Mouse (Mus musculus): ENCODE measurements at regions not wholly inside any gene's neighbourhood (a gene's known extent, or its start where the extent isn't known, plus 50 kb on each side); places are given as distances from the start of the nearest gene placed in this dataset.

- H3K27me3 ChIP-seq (ENCODE audit: insufficient read depth, low read length) = no peaks in the 10 kb centered on the region
- no peak overlapping the region for H3K9ac ChIP-seq (ENCODE audit: low read depth, low read length)
- H3K4me3 ChIP-seq (replicated peaks; ENCODE audit: low read depth, low read length) = no peak overlapping the region
- H3K36me3 ChIP-seq (ENCODE audit: insufficient read depth, low read length) = no peaks in the 10 kb centered on the region
- peak; percentile 87 for DNase-seq (ENCODE audit: low spot score)
- no peak overlapping the region for H3K27ac ChIP-seq
- no peaks in the 10 kb centered on the region for H3K9me3 ChIP-seq (replicated peaks; ENCODE audit: low read length)
- H3K4me1 ChIP-seq (replicated peaks; ENCODE audit: insufficient read depth, low read length) = no peaks in the 10 kb centered on the region
- peak; percentile 21; the same call in 1 of the 2 replicates for ATAC-seq (replicated peaks; ENCODE audit: low FRiP score, low read depth)
- peak; percentile 90 for TF ChIP-seq CTCF (IDR thresholded peaks at IDR 0.05; ENCODE audit: low read depth)
- WGBS = 7% methylated on average over 10 of the region's 10 CpGs
- H3K4me2 ChIP-seq (ENCODE audit: low read length) = no peak overlapping the region
These were observed 119.8 kb downstream of the Gm9195 start for GRCm38 (mm10) chr14:72371702-72372277.

GRCm38 (mm10) chr14:72360829-72361520 lies 130.7 kb downstream of the Gm9195 start:
- Histone ChIP-seq H3K4me1 (replicated peaks; ENCODE audit: insufficient read depth, low read length) (no peaks in the 10 kb centered on the region), H3K27ac (no peak overlapping the region), H3K4me3 (replicated peaks; ENCODE audit: low read depth, low read length) (no peak overlapping the region), H3K27me3 (ENCODE audit: insufficient read depth, low read length) (no peaks in the 10 kb centered on the region), H3K9me3 (replicated peaks; ENCODE audit: low read length) (no peaks in the 10 kb centered on the region), H3K36me3 (ENCODE audit: insufficient read depth, low read length) (no peaks in the 10 kb centered on the region), H3K4me2 (ENCODE audit: low read length) (no peak overlapping the region), H3K9ac (ENCODE audit: low read depth, low read length) (no peak overlapping the region)
- ATAC-seq (replicated peaks; ENCODE audit: low FRiP score, low read depth) (no peak), DNase-seq (ENCODE audit: low spot score) (no peak)
- 81% methylated on average over 4 of the region's 4 CpGs for WGBS
- TF ChIP-seq CTCF (IDR thresholded peaks at IDR 0.05; ENCODE audit: low read depth) = no peak

GRCm38 (mm10) chr14:72360181-72360580 lies 131.5 kb downstream of the Gm9195 start:
- Histone ChIP-seq H3K27me3 (ENCODE audit: insufficient read depth, low read length) (no peaks in the 10 kb centered on the region), H3K9ac (ENCODE audit: low read depth, low read length) (no peak overlapping the region), H3K9me3 (replicated peaks; ENCODE audit: low read length) (no peaks in the 10 kb centered on the region), H3K4me1 (replicated peaks; ENCODE audit: insufficient read depth, low read length) (no peaks in the 10 kb centered on the region), H3K36me3 (ENCODE audit: insufficient read depth, low read length) (no peaks in the 10 kb centered on the region), H3K4me2 (ENCODE audit: low read length) (no peak overlapping the region), H3K27ac (no peak overlapping the region), H3K4me3 (replicated peaks; ENCODE audit: low read depth, low read length) (no peak overlapping the region)
- DNase-seq (ENCODE audit: low spot score) (no peak), ATAC-seq (replicated peaks; ENCODE audit: low FRiP score, low read depth) (no peak)
- 82% methylated on average over 7 of the region's 7 CpGs for WGBS
- no peak for TF ChIP-seq CTCF (IDR thresholded peaks at IDR 0.05; ENCODE audit: low read depth)

GRCm38 (mm10) chr14:72357915-72358314 lies 133.7 kb downstream of the Gm9195 start:
- ATAC-seq (replicated peaks; ENCODE audit: low FRiP score, low read depth) = no peak

DNA sequence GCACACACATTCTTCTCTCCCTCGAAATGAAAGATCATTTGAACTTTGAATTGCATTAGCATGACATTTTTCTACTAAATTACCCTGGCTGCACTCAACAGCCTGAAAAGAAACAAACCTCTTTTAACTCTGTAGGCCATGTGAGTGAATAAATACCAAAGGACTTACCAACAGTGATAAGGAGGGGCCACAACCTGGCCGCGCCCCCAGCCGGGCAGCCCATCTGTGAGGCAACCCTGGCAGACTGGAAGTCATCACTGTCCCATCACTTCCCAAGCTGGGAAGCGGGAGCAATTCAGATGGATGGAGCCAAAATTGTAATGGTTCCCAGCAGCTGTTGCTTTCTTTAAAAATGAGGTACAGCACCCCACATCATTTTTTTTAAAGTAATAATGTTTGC lies 149.5 kb downstream of the Gm9195 start:
- no peak for TF ChIP-seq CTCF (IDR thresholded peaks at IDR 0.05; ENCODE audit: low read depth)
- H3K4me1 ChIP-seq (replicated peaks; ENCODE audit: insufficient read depth, low read length) = no peaks in the 10 kb centered on the region
- no peak for ATAC-seq (replicated peaks; ENCODE audit: low FRiP score, low read depth)
- no peak overlapping the region for H3K27ac ChIP-seq
- H3K4me2 ChIP-seq (ENCODE audit: low read length) = no peak overlapping the region
- DNase-seq (ENCODE audit: low spot score) = peak; percentile 47
- H3K9ac ChIP-seq (ENCODE audit: low read depth, low read length) = no peak overlapping the region
- H3K9me3 ChIP-seq (replicated peaks; ENCODE audit: low read length) = no peaks in the 10 kb centered on the region
- 58% methylated on average over 5 of the region's 5 CpGs for WGBS
- no peak overlapping the region for H3K4me3 ChIP-seq (replicated peaks; ENCODE audit: low read depth, low read length)
- H3K36me3 ChIP-seq (ENCODE audit: insufficient read depth, low read length) = no peaks in the 10 kb centered on the region
- H3K27me3 ChIP-seq (ENCODE audit: insufficient read depth, low read length) = no peaks in the 10 kb centered on the region

More at GRCm38 (mm10) chr14:72357915-72358314, 133.7 kb downstream of the Gm9195 start:
- 83% methylated on average over 3 of the region's 3 CpGs for WGBS
- Histone ChIP-seq H3K27me3 (ENCODE audit: insufficient read depth, low read length) (no peaks in the 10 kb centered on the region), H3K36me3 (ENCODE audit: insufficient read depth, low read length) (no peaks in the 10 kb centered on the region), H3K27ac (no peak overlapping the region), H3K4me1 (replicated peaks; ENCODE audit: insufficient read depth, low read length) (no peaks in the 10 kb centered on the region), H3K4me3 (replicated peaks; ENCODE audit: low read depth, low read length) (no peak overlapping the region), H3K9me3 (replicated peaks; ENCODE audit: low read length) (no peaks in the 10 kb centered on the region), H3K4me2 (ENCODE audit: low read length) (no peak overlapping the region), H3K9ac (ENCODE audit: low read depth, low read length) (no peak overlapping the region)
- DNase-seq (ENCODE audit: low spot score) = no peak
- no peak for TF ChIP-seq CTCF (IDR thresholded peaks at IDR 0.05; ENCODE audit: low read depth)

- H3K4me2 ChIP-seq (ENCODE audit: low read length) = no peak overlapping the region
- no peak overlapping the region for H3K27ac ChIP-seq
- ATAC-seq (replicated peaks; ENCODE audit: low FRiP score, low read depth) (no peak), DNase-seq (ENCODE audit: low spot score) (no peak)
- no peak overlapping the region for H3K4me3 ChIP-seq (replicated peaks; ENCODE audit: low read depth, low read length)
- no peak overlapping the region for H3K9ac ChIP-seq (ENCODE audit: low read depth, low read length)
- no peaks in the 10 kb centered on the region for H3K36me3 ChIP-seq (ENCODE audit: insufficient read depth, low read length)
- no peak for TF ChIP-seq CTCF (IDR thresholded peaks at IDR 0.05; ENCODE audit: low read depth)
- H3K9me3 ChIP-seq (replicated peaks; ENCODE audit: low read length) = no peaks in the 10 kb centered on the region
- 62% methylated on average over 14 of the region's 14 CpGs for WGBS
- H3K4me1 ChIP-seq (replicated peaks; ENCODE audit: insufficient read depth, low read length) = no peaks in the 10 kb centered on the region
- H3K27me3 ChIP-seq (ENCODE audit: insufficient read depth, low read length) = no peaks in the 10 kb centered on the region
These were observed 150.0 kb downstream of the Gm9195 start for GRCm38 (mm10) chr14:72341590-72342154.

All from kidney, postnatal 0 days (tissue).